Mouse (Mus musculus) kidney, postnatal 10 days (tissue): ENCODE measurements around the gene Fancl.

Experiments used
- DNase-seq: peaks from one replicate; pipeline ENCODE4 v3.0.0; 2021; ENCODE audit warnings: mixed read lengths

The Fancl gene

DNA sequence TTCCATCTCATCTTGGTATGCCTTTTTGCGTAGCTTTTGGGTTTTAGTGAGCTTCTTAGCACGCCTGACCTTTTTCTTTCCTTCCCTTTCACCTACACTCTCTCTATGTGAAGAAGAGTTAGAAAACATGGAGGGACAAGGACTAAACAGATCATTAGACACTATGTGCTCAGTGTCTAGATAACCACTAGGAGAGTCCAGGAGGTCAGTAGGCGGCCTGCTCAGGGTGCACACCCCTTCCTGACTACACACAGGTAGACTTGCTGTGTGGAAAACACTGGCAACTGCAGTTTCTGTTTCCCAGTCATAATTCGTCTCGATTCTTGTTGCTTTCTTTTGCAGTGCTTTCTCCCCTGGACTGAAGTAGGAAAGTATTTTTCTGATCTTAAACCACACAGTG, 110.0 kb downstream of the Fancl start:
- no peak for DNase-seq

- no peak for DNase-seq
Observed at GRCm38 (mm10) chr11:26513683-26514082, 127.7 kb downstream of the Fancl start.

- no peak for DNase-seq
Observed at GRCm38 (mm10) chr11:26516086-26516485, 130.2 kb downstream of the Fancl start.

DNA sequence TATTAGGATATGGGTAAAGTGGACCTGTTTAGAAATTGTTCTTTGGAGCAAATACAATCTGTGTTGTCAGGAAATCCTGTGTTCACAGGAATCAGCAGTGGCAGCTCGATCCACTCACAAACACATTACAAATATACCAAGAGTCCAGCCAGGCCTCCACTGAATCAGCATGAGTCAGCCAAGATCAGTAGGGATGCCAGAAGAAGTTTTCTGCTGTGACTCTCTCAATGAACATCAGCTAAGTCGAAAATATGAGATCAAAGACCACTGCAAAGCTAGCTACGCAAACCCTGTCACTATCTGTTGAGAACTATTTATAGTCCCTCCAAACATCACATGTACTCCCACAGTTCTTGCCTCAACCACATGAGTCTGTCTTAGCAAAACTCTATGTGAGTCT, 133.1 kb downstream of the Fancl start:
- no peak for DNase-seq
